Mouse (Mus musculus): Measurements from ENCODE around the gene Phka1. TPM values are rescaled to one million over a fixed set of nuclear protein-coding genes. Genes with fewer than 3 reads are reported as not detected.
"Not testable (repeated sequence)": the region's sequence is repeated elsewhere in the genome, so short reads cannot be mapped to it uniquely, and the experiment has no call there.

The Phka1 gene
- polyA plus RNA-seq (2015; fragmentation: Nextera tagmentation; extraction: Ambion mirVana), result 8.6 and 9.5 TPM in 2 replicates

- Histone ChIP-seq H3K9ac (peak within 1 kb of the TSS; percentile 48), H3K36me3 (no peaks in the 10 kb centered on the region), H3K4me1 (no peaks in the 10 kb centered on the region), H3K27ac (replicated peaks) (peak within 1 kb of the TSS; percentile 55; the same call in 1 of the 2 replicates), H3K27me3 (peaks cover 7% of the 10 kb centered on the region), H3K9me3 (replicated peaks) (no peaks in the 10 kb centered on the region), H3K4me2 (replicated peaks) (peak within 1 kb of the TSS; percentile 46), H3K4me3 (replicated peaks) (peak within 1 kb of the TSS; percentile 55)
- WGBS, result 16% methylated on average over 56 of the region's 60 CpGs
- ATAC-seq (ENCODE audit: insufficient number of reproducible peaks, low FRiP score, low TSS enrichment, low read depth), result peak; percentile 85
Observed at GRCm38 (mm10) chrX:102643823-102644572, at the start of gene Phka1. TSS of gene Phka1 (minus strand) at chrX:102644246.

- not testable (repeated sequence) for H3K9me3 ChIP-seq (replicated peaks); H3K4me1 ChIP-seq; H3K4me3 ChIP-seq (replicated peaks); H3K9ac ChIP-seq; ATAC-seq (ENCODE audit: insufficient number of reproducible peaks, low FRiP score, low TSS enrichment, low read depth); H3K27ac ChIP-seq (replicated peaks); H3K27me3 ChIP-seq; H3K36me3 ChIP-seq; H3K4me2 ChIP-seq (replicated peaks)
- WGBS, result 20% methylated on average over 4 of the region's 4 CpGs
Observed at GRCm38 (mm10) chrX:102689252-102689651, 45.2 kb upstream of the Phka1 start.

- 88% methylated on average over 5 of the region's 5 CpGs for WGBS
- H3K4me2 ChIP-seq (replicated peaks); ATAC-seq (ENCODE audit: insufficient number of reproducible peaks, low FRiP score, low TSS enrichment, low read depth); H3K36me3 ChIP-seq; H3K4me3 ChIP-seq (replicated peaks); H3K4me1 ChIP-seq; H3K27me3 ChIP-seq; H3K9me3 ChIP-seq (replicated peaks); H3K27ac ChIP-seq (replicated peaks); H3K9ac ChIP-seq: not testable (repeated sequence)
Observed at GRCm38 (mm10) chrX:102686872-102687271, 42.8 kb upstream of the Phka1 start, which contains the start of gene Gm3880. TSS of gene Gm3880 (minus strand) at chrX:102686972.

- H3K36me3 ChIP-seq; H3K4me2 ChIP-seq (replicated peaks); H3K4me1 ChIP-seq; H3K9ac ChIP-seq; H3K9me3 ChIP-seq (replicated peaks); H3K27ac ChIP-seq (replicated peaks); H3K27me3 ChIP-seq; ATAC-seq (ENCODE audit: insufficient number of reproducible peaks, low FRiP score, low TSS enrichment, low read depth); H3K4me3 ChIP-seq (replicated peaks): not testable (repeated sequence)
- 37% methylated on average over 3 of the region's 3 CpGs for WGBS
Observed at GRCm38 (mm10) chrX:102684706-102685105, 40.7 kb upstream of the Phka1 start.

GRCm38 (mm10) chrX:102666641-102667040 lies 22.6 kb upstream of the Phka1 start:
- H3K9me3 ChIP-seq (replicated peaks), result no peaks in the 10 kb centered on the region
- no peaks in the 10 kb centered on the region for H3K4me1 ChIP-seq
- H3K9ac ChIP-seq, result no peak overlapping the region
- no peak overlapping the region for H3K4me3 ChIP-seq (replicated peaks)
- no peaks in the 10 kb centered on the region for H3K36me3 ChIP-seq
- no peak overlapping the region for H3K27ac ChIP-seq (replicated peaks)
- no peak for ATAC-seq (ENCODE audit: insufficient number of reproducible peaks, low FRiP score, low TSS enrichment, low read depth)
- no peaks in the 10 kb centered on the region for H3K27me3 ChIP-seq
- WGBS, result 78% methylated on average over 2 of the region's 2 CpGs
- H3K4me2 ChIP-seq (replicated peaks), result no peak overlapping the region

GRCm38 (mm10) chrX:102660712-102661111 lies 16.7 kb upstream of the Phka1 start:
- Histone ChIP-seq H3K9me3 (replicated peaks) (no peaks in the 10 kb centered on the region), H3K4me1 (no peaks in the 10 kb centered on the region), H3K27ac (replicated peaks) (no peak overlapping the region), H3K36me3 (no peaks in the 10 kb centered on the region), H3K9ac (no peak overlapping the region), H3K4me2 (replicated peaks) (no peak overlapping the region), H3K4me3 (replicated peaks) (no peak overlapping the region), H3K27me3 (no peaks in the 10 kb centered on the region)
- 10% methylated on average over 3 of the region's 3 CpGs for WGBS
- no peak for ATAC-seq (ENCODE audit: insufficient number of reproducible peaks, low FRiP score, low TSS enrichment, low read depth)

GRCm38 (mm10) chrX:102645691-102646090 lies 1.6 kb upstream of the Phka1 start:
- Histone ChIP-seq H3K9me3 (replicated peaks) (no peaks in the 10 kb centered on the region), H3K4me2 (replicated peaks) (no peak overlapping the region), H3K4me3 (replicated peaks) (no peak overlapping the region), H3K27ac (replicated peaks) (no peak overlapping the region), H3K27me3 (peaks cover 7% of the 10 kb centered on the region), H3K36me3 (no peaks in the 10 kb centered on the region), H3K9ac (no peak overlapping the region), H3K4me1 (no peaks in the 10 kb centered on the region)
- 92% methylated on average over 1 of the region's 1 CpGs for WGBS
- ATAC-seq (ENCODE audit: insufficient number of reproducible peaks, low FRiP score, low TSS enrichment, low read depth), result no peak

- H3K27me3 ChIP-seq, result peaks cover 7% of the 10 kb centered on the region
- H3K4me3 ChIP-seq (replicated peaks), result peak overlapping the region; percentile 55
- peak overlapping the region; percentile 46 for H3K4me2 ChIP-seq (replicated peaks)
- WGBS, result 43% methylated on average over 6 of the region's 6 CpGs
- H3K4me1 ChIP-seq, result no peaks in the 10 kb centered on the region
- no peak overlapping the region for H3K27ac ChIP-seq (replicated peaks)
- H3K36me3 ChIP-seq, result no peaks in the 10 kb centered on the region
- no peak overlapping the region for H3K9ac ChIP-seq
- ATAC-seq (ENCODE audit: insufficient number of reproducible peaks, low FRiP score, low TSS enrichment, low read depth), result no peak
- no peaks in the 10 kb centered on the region for H3K9me3 ChIP-seq (replicated peaks)
Observed at GRCm38 (mm10) chrX:102645146-102645545, 1.1 kb upstream of the Phka1 start.

- no peaks in the 10 kb centered on the region for H3K9me3 ChIP-seq (replicated peaks)
- no peak overlapping the region for H3K27ac ChIP-seq (replicated peaks)
- WGBS, result 22% methylated on average over 8 of the region's 8 CpGs
- H3K4me2 ChIP-seq (replicated peaks), result peak overlapping the region; percentile 46
- peak; percentile 75 for ATAC-seq (ENCODE audit: insufficient number of reproducible peaks, low FRiP score, low TSS enrichment, low read depth)
- H3K4me1 ChIP-seq, result no peaks in the 10 kb centered on the region
- peaks cover 7% of the 10 kb centered on the region for H3K27me3 ChIP-seq
- peak overlapping the region; percentile 55 for H3K4me3 ChIP-seq (replicated peaks)
- H3K9ac ChIP-seq, result no peak overlapping the region
- no peaks in the 10 kb centered on the region for H3K36me3 ChIP-seq
Observed at GRCm38 (mm10) chrX:102644573-102644951, 516 bp upstream of the Phka1 start.

GRCm38 (mm10) chrX:102601269-102601668 lies 42.8 kb downstream of the Phka1 start:
- no peak for ATAC-seq (ENCODE audit: insufficient number of reproducible peaks, low FRiP score, low TSS enrichment, low read depth)
- Histone ChIP-seq H3K9ac (no peak overlapping the region), H3K4me3 (replicated peaks) (no peak overlapping the region), H3K36me3 (no peaks in the 10 kb centered on the region), H3K27ac (replicated peaks) (no peak overlapping the region), H3K4me2 (replicated peaks) (no peak overlapping the region), H3K9me3 (replicated peaks) (no peaks in the 10 kb centered on the region), H3K27me3 (no peaks in the 10 kb centered on the region), H3K4me1 (no peaks in the 10 kb centered on the region)
- WGBS, result 77% methylated on average over 2 of the region's 2 CpGs

- Histone ChIP-seq H3K9ac (no peak overlapping the region), H3K4me3 (replicated peaks) (no peak overlapping the region), H3K4me2 (replicated peaks) (no peak overlapping the region), H3K4me1 (no peaks in the 10 kb centered on the region), H3K9me3 (replicated peaks) (no peaks in the 10 kb centered on the region), H3K27ac (replicated peaks) (no peak overlapping the region), H3K36me3 (no peaks in the 10 kb centered on the region), H3K27me3 (peaks cover 5% of the 10 kb centered on the region; the same call in 1 of the 2 replicates)
- no peak for ATAC-seq (ENCODE audit: insufficient number of reproducible peaks, low FRiP score, low TSS enrichment, low read depth)
- WGBS, result 41% methylated on average over 1 of the region's 1 CpGs
Observed at GRCm38 (mm10) chrX:102588560-102588959, 55.5 kb downstream of the Phka1 start.

GRCm38 (mm10) chrX:102571186-102571585 lies 72.9 kb downstream of the Phka1 start:
- no peak overlapping the region for H3K4me3 ChIP-seq (replicated peaks)
- WGBS, result 12% methylated on average over 1 of the region's 1 CpGs
- no peaks in the 10 kb centered on the region for H3K9me3 ChIP-seq (replicated peaks)
- H3K27ac ChIP-seq (replicated peaks), result no peak overlapping the region
- H3K36me3 ChIP-seq, result no peaks in the 10 kb centered on the region
- no peak overlapping the region for H3K9ac ChIP-seq
- no peak overlapping the region for H3K4me2 ChIP-seq (replicated peaks)
- ATAC-seq (ENCODE audit: insufficient number of reproducible peaks, low FRiP score, low TSS enrichment, low read depth), result no peak
- H3K4me1 ChIP-seq, result no peaks in the 10 kb centered on the region
- H3K27me3 ChIP-seq, result no peaks in the 10 kb centered on the region
